17 mouse cellular contexts compared by ENCODE assay signal in genomic region chr2:72269651-72270341, GRCm38 (mm10). TPM values are rescaled to one million over a fixed set of nuclear protein-coding genes. Genes with fewer than 3 reads are reported as not detected.
DNase-seq lines count a peak whose midpoint lies in the region; ATAC-seq and TF ChIP-seq lines count a peak whose summit lies in the region.
"Had no signal": no experiment of that assay in that cellular context is flagged by ENCODE, and none has a peak within 500 bp of the region (broad histone marks: within the 10 kb centered on the region; RNA-seq: fewer than 3 reads in every experiment).

No protein-coding gene starts in this region.

- H3K27ac ChIP-seq in heart, embryonic 12.5 days (ENCODE audit: poor library complexity, severe bottlenecking), result peak overlapping the region; percentile 93
- 0 out of 2 replicates have a peak overlapping the region, but pooled peaks have one; percentile 20 for H3K27ac ChIP-seq in lung, embryonic 15.5 days
- H3K27ac ChIP-seq: layer of hippocampus, adult 2 months; midbrain, embryonic 15.5 days had no signal

- TF ChIP-seq CTCF in lung, adult 2 months (IDR thresholded peaks at IDR 0.05; ENCODE audit: insufficient read depth, low read length), result no peak

- peak; percentile 63; the same call in 1 of the 2 replicates for ATAC-seq in heart, embryonic 12.5 days (ENCODE audit: insufficient number of reproducible peaks, low FRiP score)
- no peak; the same call in 1 of the 2 replicates for ATAC-seq in lung, embryonic 15.5 days (ENCODE audit: borderline replicate concordance, extremely low read depth, low FRiP score, low TSS enrichment)
- ATAC-seq: forebrain, postnatal 0 days; midbrain, embryonic 15.5 days had no signal

- H3K9ac ChIP-seq in heart, embryonic 12.5 days, result peak overlapping the region; percentile 30; the same call in 1 of the 2 replicates
- no peak overlapping the region for H3K9ac ChIP-seq in lung, embryonic 15.5 days
- H3K9ac ChIP-seq: forebrain, postnatal 0 days; midbrain, embryonic 15.5 days had no signal

- no peaks in the 10 kb centered on the region for H3K27me3 ChIP-seq in heart, embryonic 12.5 days (replicated peaks)
- no peaks in the 10 kb centered on the region for H3K27me3 ChIP-seq in lung, embryonic 15.5 days
- H3K27me3 ChIP-seq: midbrain, embryonic 15.5 days had no signal

- DNase-seq in lung, adult 2 months, result no peak
- DNase-seq in lung, postnatal 14 days, result no peak
- DNase-seq in ovary, adult 18-20 months (ENCODE audit: low spot score), result no peak
- no peak for DNase-seq in layer of hippocampus, adult 8-10 months (ENCODE audit: low spot score in 2 of 2)
- DNase-seq in cerebellum, postnatal 4 days (ENCODE audit: low spot score in 2 of 2), result no peak
- DNase-seq: adrenal gland, postnatal 25 days; cerebellum, adult 9-11 months; embryo, embryonic 11 days; forebrain, postnatal 0 days; gastrocnemius, postnatal 36 days; liver; right cerebral cortex, postnatal 25 days; thymus, adult 18-20 months had no signal

- H3K9me3 ChIP-seq in heart, embryonic 12.5 days (replicated peaks), result peaks cover 5% of the 10 kb centered on the region; the same call in 1 of the 2 replicates
- H3K9me3 ChIP-seq in lung, embryonic 15.5 days, result no peaks in the 10 kb centered on the region
- H3K9me3 ChIP-seq: midbrain, embryonic 15.5 days had no signal

- H3K36me3 ChIP-seq in heart, embryonic 12.5 days, result no peaks in the 10 kb centered on the region
- H3K36me3 ChIP-seq in lung, embryonic 15.5 days, result no peaks in the 10 kb centered on the region
- H3K36me3 ChIP-seq: midbrain, embryonic 15.5 days had no signal

- no peak overlapping the region for H3K4me2 ChIP-seq in heart, embryonic 12.5 days
- H3K4me2 ChIP-seq in lung, embryonic 15.5 days, result no peak overlapping the region
- H3K4me2 ChIP-seq: midbrain, embryonic 15.5 days had no signal

- TF ChIP-seq POLR2A in lung, adult 2 months (IDR thresholded peaks at IDR 0.05; ENCODE audit: borderline replicate concordance, extremely low read depth, low read depth, low read length), result no peak

- peaks cover 2% of the 10 kb centered on the region for H3K4me1 ChIP-seq in lung, adult 2 months (ENCODE audit: control insufficient read depth, insufficient read depth, low read length)
- peaks cover 16% of the 10 kb centered on the region for H3K4me1 ChIP-seq in heart, embryonic 12.5 days (replicated peaks)
- peaks cover 4% of the 10 kb centered on the region for H3K4me1 ChIP-seq in lung, embryonic 15.5 days
- H3K4me1 ChIP-seq: midbrain, embryonic 15.5 days had no signal

- H3K4me3 ChIP-seq in lung, adult 2 months (replicated peaks; ENCODE audit: extremely low read depth, low read depth, low read length), result peak overlapping the region; percentile 38
- H3K4me3 ChIP-seq in heart, embryonic 12.5 days, result no peak overlapping the region
- no peak overlapping the region for H3K4me3 ChIP-seq in lung, embryonic 15.5 days
- H3K4me3 ChIP-seq: layer of hippocampus, adult 2 months; midbrain, embryonic 15.5 days had no signal

- WGBS in lung, adult 2 months, result 46% methylated on average over 4 of the region's 4 CpGs
- 41% methylated on average over 4 of the region's 4 CpGs for WGBS in heart, embryonic 12.5 days
- WGBS in lung, embryonic 15.5 days, result 52% methylated on average over 4 of the region's 4 CpGs

RNA-seq across cellular contexts. Expression of gene Map3k20, which starts 15.6 kb away (rescaled TPM):
- polyA plus RNA-seq in lung, adult 2 months (2012; rRNA removed), result 20.3 and 35.9 TPM in 2 replicates
- 77.2 and 81.3 TPM in 2 replicates for polyA plus RNA-seq in heart, embryonic 12.5 days (2016; fragmentation: Nextera tagmentation; extraction: Ambion mirVana)
- polyA plus RNA-seq in lung, embryonic 15.5 days (2015; fragmentation: Nextera tagmentation; extraction: Ambion mirVana), result 30.2 and 31.2 TPM in 2 replicates
- total RNA-seq in layer of hippocampus, adult 8-10 months (2022), result 10 to 100 TPM; 11.2 to 17.0 (median 13.7) TPM
